Comparison of ENCODE assay signal across 9 mouse cellular contexts in the genomic region with DNA sequence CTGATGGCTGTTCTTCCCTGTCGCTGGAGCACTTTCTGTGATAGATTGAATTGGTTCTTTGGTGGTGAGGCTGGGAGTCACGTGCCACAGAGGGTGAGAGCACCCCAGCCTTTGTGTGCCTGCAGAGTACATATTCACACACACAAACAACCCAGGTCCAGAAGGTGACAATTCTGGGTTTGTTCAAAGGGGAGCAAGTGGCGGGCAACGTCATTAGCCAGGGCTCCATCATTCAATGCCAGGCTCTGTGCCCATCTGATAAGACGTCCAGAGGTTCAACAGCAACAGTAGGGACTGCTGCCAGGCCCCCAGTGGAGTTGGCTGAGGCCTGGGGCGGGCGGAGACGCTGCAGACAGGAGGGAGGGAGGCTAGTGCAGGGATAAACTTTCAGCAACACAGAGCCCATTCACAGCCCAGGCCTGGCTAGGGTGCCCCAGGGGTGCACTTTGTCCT. TPM values are rescaled to one million over a fixed set of nuclear protein-coding genes. Genes with fewer than 3 reads are reported as not detected.
A peak's percentile ranks its signal among the peaks of the same experiment; 100 is the strongest.
DNase-seq lines count a peak whose midpoint lies in the region; ATAC-seq and TF ChIP-seq lines count a peak whose summit lies in the region.
"Had no signal": no experiment of that assay in that cellular context is flagged by ENCODE, and none has a peak within 500 bp of the region (broad histone marks: within the 10 kb centered on the region; RNA-seq: fewer than 3 reads in every experiment).

No protein-coding gene starts in this region.

- TF ChIP-seq POLR2A in MEL (IDR thresholded peaks at IDR 0.05; ENCODE audit: control insufficient read depth in 1 of 2, insufficient read depth in 1 of 2, low read depth in 1 of 2, low read length in 2 of 2, poor library complexity in 1 of 2) = peak; percentile 17 to 63; a peak in 1 of 4 replicates

- H3K4me1 ChIP-seq in MEL (ENCODE audit: control insufficient read depth in 1 of 2, insufficient read depth in 2 of 2, low read length in 2 of 2) = peaks cover 4 to 68% of the 10 kb centered on the region in 2 experiments
- no peaks in the 10 kb centered on the region for H3K4me1 ChIP-seq in midbrain, embryonic 11.5 days (ENCODE audit: control insufficient read depth, insufficient read depth, low read length)

- no peak for ATAC-seq in inflammation-experienced regulatory T-cells, adult 6 months
- no peak for ATAC-seq in midbrain, embryonic 11.5 days (ENCODE audit: low FRiP score)
- ATAC-seq: forebrain, postnatal 0 days had no signal

- peak overlapping the region; percentile 98 for H3K27ac ChIP-seq in MEL (ENCODE audit: control insufficient read depth, low read depth, low read length)
- H3K27ac ChIP-seq in midbrain, embryonic 11.5 days (ENCODE audit: low read depth, low read length) = no peak overlapping the region

- peak overlapping the region; percentile 22 to 42 for H3K4me3 ChIP-seq in MEL (ENCODE audit: control insufficient read depth in 1 of 2, insufficient read depth in 1 of 2, low read depth in 2 of 2, low read length in 2 of 2)
- H3K4me3 ChIP-seq in midbrain, embryonic 11.5 days (ENCODE audit: low read depth, low read length) = no peak overlapping the region

- peak overlapping the region; percentile 84 for H3K9ac ChIP-seq in MEL (ENCODE audit: control insufficient read depth, low read depth, low read length, poor library complexity, severe bottlenecking)
- no peak overlapping the region for H3K9ac ChIP-seq in midbrain, embryonic 11.5 days (ENCODE audit: low read length)
- H3K9ac ChIP-seq: forebrain, postnatal 0 days had no signal

- no peak for TF ChIP-seq RAD21 in MEL (IDR thresholded peaks at IDR 0.05; ENCODE audit: low read depth, low read length)

- DNase-seq in MEL (ENCODE audit: low read depth, low spot score) = peak; percentile 94
- DNase-seq in adrenal gland, postnatal 36 days = peak; percentile 81
- peak; percentile 50 for DNase-seq in kidney, adult 18-20 months
- DNase-seq in lung, postnatal 10 days = peak; percentile 82
- no peak for DNase-seq in midbrain, embryonic 11.5 days (ENCODE audit: low spot score, missing footprints)
- no peak for DNase-seq in left cerebral cortex, adult 18-20 months (ENCODE audit: low spot score in 2 of 2)
- no peak for DNase-seq in spleen, postnatal 14 days (ENCODE audit: low spot score in 2 of 2)
- DNase-seq: forebrain, postnatal 0 days had no signal

- TF ChIP-seq EP300 in MEL (IDR thresholded peaks at IDR 0.05; ENCODE audit: low read depth in 1 of 2, low read length in 2 of 2) = peak; percentile 70 to 88

- no peaks in the 10 kb centered on the region for H3K27me3 ChIP-seq in MEL (ENCODE audit: control insufficient read depth in 1 of 2, insufficient read depth in 2 of 2, low read length in 2 of 2)
- no peaks in the 10 kb centered on the region for H3K27me3 ChIP-seq in midbrain, embryonic 11.5 days (ENCODE audit: control insufficient read depth, insufficient read depth, low read length)

- H3K36me3 ChIP-seq in MEL (ENCODE audit: control insufficient read depth in 1 of 2, insufficient read depth in 2 of 2, low read length in 2 of 2) = peaks cover 0 to 45% of the 10 kb centered on the region in 2 experiments; a peak in 2 of 4 replicates
- H3K36me3 ChIP-seq in midbrain, embryonic 11.5 days (ENCODE audit: control insufficient read depth, insufficient read depth, low read length) = no peaks in the 10 kb centered on the region

- peaks cover 7% of the 10 kb centered on the region for H3K79me2 ChIP-seq in MEL (ENCODE audit: control insufficient read depth, insufficient read depth, low read length, poor library complexity)

- TF ChIP-seq CTCF in MEL (IDR thresholded peaks at IDR 0.05 in 2 of 3, conservative IDR thresholded peaks at IDR 0.05 in 1 of 3; ENCODE audit: control insufficient read depth in 1 of 3, insufficient read depth in 1 of 3, low read depth in 2 of 3, low read length in 3 of 3, poor library complexity in 1 of 3, severe bottlenecking in 1 of 3) = no peak

- WGBS in midbrain, embryonic 11.5 days = 70% methylated on average over 8 of the region's 8 CpGs

- no peaks in the 10 kb centered on the region for H3K9me3 ChIP-seq in MEL (replicated peaks; ENCODE audit: insufficient read depth, low read length)
- no peaks in the 10 kb centered on the region for H3K9me3 ChIP-seq in midbrain, embryonic 11.5 days (ENCODE audit: control insufficient read depth, low read length)

- H3K4me2 ChIP-seq in midbrain, embryonic 11.5 days = no peak overlapping the region

TF ChIP-seq in MEL, 35 proteins besides CTCF, POLR2A, EP300 and RAD21 (continues in another document):
- TF ChIP-seq MXI1 (IDR thresholded peaks at IDR 0.05; ENCODE audit: low read depth, low read length) (peak; percentile 75), MAZ (IDR thresholded peaks at IDR 0.05; ENCODE audit: low read depth, low read length) (peak; percentile 93), JUND (IDR thresholded peaks at IDR 0.05; ENCODE audit: low read depth, low read length) (no peak), ZC3H11A (IDR thresholded peaks at IDR 0.05; ENCODE audit: low read depth, low read length) (no peak), TAL1 (IDR thresholded peaks at IDR 0.05; ENCODE audit: low read length) (no peak; the same call in 1 of the 2 replicates), MAFK (IDR thresholded peaks at IDR 0.05; ENCODE audit: borderline replicate concordance, low read depth, low read length) (no peak), KAT2A (conservative IDR thresholded peaks at IDR 0.05; ENCODE audit: low read depth, low read length) (peak; percentile 30; the same call in 1 of the 2 replicates), E2F4 (IDR thresholded peaks at IDR 0.05; ENCODE audit: borderline replicate concordance, low read depth, low read length) (peak; percentile 68; the same call in 1 of the 2 replicates), MYB (IDR thresholded peaks at IDR 0.05; ENCODE audit: low read depth, low read length) (peak; percentile 59), GATA1 (IDR thresholded peaks at IDR 0.05; ENCODE audit: low read depth, low read length) (peak; percentile 99), TBP (IDR thresholded peaks at IDR 0.05; ENCODE audit: low read depth, low read length) (peak; percentile 75), GABPA (IDR thresholded peaks at IDR 0.05; ENCODE audit: low read depth, low read length) (no peak), TCF12 (IDR thresholded peaks at IDR 0.05; ENCODE audit: low read depth, low read length) (peak; percentile 67), ELF1 (IDR thresholded peaks at IDR 0.05; ENCODE audit: low read depth, low read length) (0 out of 2 replicates have a peak, but pooled peaks have one; percentile 6), NELFE (IDR thresholded peaks at IDR 0.05; ENCODE audit: low read depth, low read length) (peak; percentile 47), ZKSCAN1 (IDR thresholded peaks at IDR 0.05; ENCODE audit: low read depth, low read length) (no peak), CHD1 (IDR thresholded peaks at IDR 0.05; ENCODE audit: low read depth, low read length) (peak; percentile 96), BHLHE40 (IDR thresholded peaks at IDR 0.05; ENCODE audit: borderline replicate concordance, low read depth, low read length) (peak; percentile 87; the same call in 1 of the 2 replicates), RCOR1 (IDR thresholded peaks at IDR 0.05; ENCODE audit: low read depth, low read length) (peak; percentile 48; the same call in 1 of the 2 replicates), MEF2A (IDR thresholded peaks at IDR 0.05; ENCODE audit: extremely low read depth, insufficient replicate concordance, low read depth, low read length, poor library complexity, severe bottlenecking) (no peak), MAX (IDR thresholded peaks at IDR 0.05; ENCODE audit: low read length) (peak; percentile 82), USF1 (IDR thresholded peaks at IDR 0.05; ENCODE audit: low read depth, low read length) (peak; percentile 88), MYC (IDR thresholded peaks at IDR 0.05; ENCODE audit: low read depth, low read length) (peak; percentile 83; the same call in 1 of the 2 replicates), SIN3A (IDR thresholded peaks at IDR 0.05; ENCODE audit: low read length) (peak; percentile 95), ZMIZ1 (IDR thresholded peaks at IDR 0.05; ENCODE audit: low read depth, low read length) (peak; percentile 58; the same call in 1 of the 2 replicates), SMC3 (IDR thresholded peaks at IDR 0.05; ENCODE audit: low read depth, low read length) (no peak), POLR2AphosphoS2 (IDR thresholded peaks at IDR 0.05; ENCODE audit: low read length) (peak; percentile 62; the same call in 1 of the 2 replicates), CHD2 (IDR thresholded peaks at IDR 0.05; ENCODE audit: low read length) (no peak; the same call in 1 of the 2 replicates)

RNA-seq across cellular contexts. Expression of a gene that starts 36.3 kb away (rescaled TPM):
- total RNA-seq in MEL (2012; rRNA removed) = 0.12 and 0.13 TPM in 2 replicates
- polyA plus RNA-seq in MEL (2012; ENCODE audit: insufficient read depth in 1 of 2, insufficient read length in 2 of 2, low read depth in 1 of 2, low replicate concordance in 2 of 2, missing spikeins in 1 of 2) = under 1 TPM in 1 of 2 experiments, not detected in 1; 0.07 TPM
- under 1 TPM; 0.16 to 0.40 TPM for total RNA-seq in adrenal gland, postnatal 36 days (2021)
- polyA plus RNA-seq in inflammation-experienced regulatory T-cells, adult 6 months (2017; shearing (Covaris generic)) = not detected
- 0.46 and 0.79 TPM in 2 replicates for polyA plus RNA-seq in midbrain, embryonic 11.5 days (2014; fragmentation: Nextera tagmentation; extraction: Ambion mirVana)
- total RNA-seq in left cerebral cortex, adult 18-20 months (2021) = under 1 TPM in 1 of 2 experiments, not detected in 1; 0.16 TPM
- polyA plus RNA-seq: forebrain, postnatal 0 days had no signal

RNA-seq across cellular contexts. Expression of a gene that starts 48.1 kb away (rescaled TPM):
- 15.4 and 19.2 TPM in 2 replicates for total RNA-seq in MEL (2012; rRNA removed)
- 10 to 100 TPM in 1 of 2 experiments, not detected in 1; 13.6 TPM for polyA plus RNA-seq in MEL (2012; ENCODE audit: insufficient read depth in 1 of 2, insufficient read length in 2 of 2, low read depth in 1 of 2, low replicate concordance in 2 of 2, missing spikeins in 1 of 2)
- total RNA-seq in adrenal gland, postnatal 36 days (2021) = 1 to 10 TPM; 4.9 to 8.3 TPM
- not detected for polyA plus RNA-seq in inflammation-experienced regulatory T-cells, adult 6 months (2017; shearing (Covaris generic))
- 7.0 and 7.1 TPM in 2 replicates for polyA plus RNA-seq in midbrain, embryonic 11.5 days (2014; fragmentation: Nextera tagmentation; extraction: Ambion mirVana)
- 1 to 10 TPM; 2.3 to 2.6 TPM for total RNA-seq in left cerebral cortex, adult 18-20 months (2021)

RNA-seq across cellular contexts. Expression of a gene that starts 55.9 kb away (rescaled TPM):
- total RNA-seq in MEL (2012; rRNA removed) = 46.1 and 49.8 TPM in 2 replicates
- polyA plus RNA-seq in MEL (2012; ENCODE audit: insufficient read depth in 1 of 2, insufficient read length in 2 of 2, low read depth in 1 of 2, low replicate concordance in 2 of 2, missing spikeins in 1 of 2) = 10 to 100 TPM in 1 of 2 experiments, not detected in 1; 62.6 TPM
- total RNA-seq in adrenal gland, postnatal 36 days (2021) = 10 to 100 TPM; 29.5 to 30.6 TPM
- 10 to 100 TPM; 17.1 to 32.0 (median 20.7) TPM for polyA plus RNA-seq in inflammation-experienced regulatory T-cells, adult 6 months (2017; shearing (Covaris generic))
- polyA plus RNA-seq in midbrain, embryonic 11.5 days (2014; fragmentation: Nextera tagmentation; extraction: Ambion mirVana) = 47.4 and 50.4 TPM in 2 replicates
- total RNA-seq in left cerebral cortex, adult 18-20 months (2021) = 10 to 100 TPM; 37.1 to 43.3 TPM

Comparison
In these comparisons a context has a peak if more than half of its experiments do, and no peak if none do; other contexts are left out.
1. DNase-seq: peak in MEL (single experiment), adrenal gland, postnatal 36 days (2 of 2), kidney, adult 18-20 months (single experiment) and lung, postnatal 10 days (single experiment); none in midbrain, embryonic 11.5 days (single experiment), left cerebral cortex, adult 18-20 months (0 of 2) and spleen, postnatal 14 days (0 of 2).